Mouse (Mus musculus) midbrain, embryonic 12.5 days (tissue): ENCODE data around the gene Gmppb. TPM values are rescaled to one million over a fixed set of nuclear protein-coding genes. Genes with fewer than 3 reads are reported as not detected.
"Not testable (repeated sequence)": the region's sequence is repeated elsewhere in the genome, so short reads cannot be mapped to it uniquely, and the experiment has no call there.

ENCODE experiments used
- ATAC-seq: fragments of 200-750 bp; cut with Nextera tagmentation; 2 replicates; pipeline ENCODE4 v1.8.0; 2017; ENCODE audit warnings: low read depth, moderate TSS enrichment, moderate library complexity; ENCODE audit not compliant: low FRiP score
- H3K27ac ChIP-seq: fragments of 300-500 bp; sonication (generic); replicated peaks from 2 replicates; pipeline ENCODE4 v1.5.1; 2016; ENCODE audit warnings: mild to moderate bottlenecking
- H3K27me3 ChIP-seq: fragments of 300-500 bp; sonication (generic); 2 replicates; pipeline ENCODE4 v1.6.1; 2016; ENCODE audit warnings: mild to moderate bottlenecking
- H3K36me3 ChIP-seq: fragments of 300-500 bp; sonication (generic); 2 replicates; pipeline ENCODE4 v1.6.1; 2016
- H3K4me1 ChIP-seq: fragments of 300-500 bp; sonication (generic); 2 replicates; pipeline ENCODE4 v1.6.1; 2016
- H3K4me2 ChIP-seq: fragments of 300-500 bp; sonication (generic); replicated peaks from 2 replicates; pipeline ENCODE4 v1.6.1; 2016; ENCODE audit warnings: mild to moderate bottlenecking, moderate library complexity
- H3K4me3 ChIP-seq: fragments of 300-500 bp; sonication (generic); 2 replicates; pipeline ENCODE4 v1.5.1; 2016; ENCODE audit warnings: mild to moderate bottlenecking
- H3K9ac ChIP-seq: fragments of 300-500 bp; sonication (generic); replicated peaks from 2 replicates; pipeline ENCODE4 v1.6.1; 2016; ENCODE audit warnings: mild to moderate bottlenecking, moderate library complexity
- H3K9me3 ChIP-seq: fragments of 300-500 bp; sonication (generic); 2 replicates; pipeline ENCODE4 v1.6.1; 2016; ENCODE audit warnings: mild to moderate bottlenecking
- WGBS: fragments of 180-500 bp; shearing (Covaris S2); methylation state at CpG from one replicate; pipeline ENCODE4 v1.1.7; 2016; 5-methylcytosine and 5-hydroxymethylcytosine counted together
- polyA plus RNA-seq: library from polyadenylated mRNA; unstranded; fragments of >200 nt; fragmentation: Nextera tagmentation; extraction: Ambion mirVana; gene quantifications from 2 replicates; pipeline ENCODE4 v1.2.1, GENCODE M21; 2016

Gmppb gene
- 17.3 and 18.2 TPM in 2 replicates for polyA plus RNA-seq

DNA sequence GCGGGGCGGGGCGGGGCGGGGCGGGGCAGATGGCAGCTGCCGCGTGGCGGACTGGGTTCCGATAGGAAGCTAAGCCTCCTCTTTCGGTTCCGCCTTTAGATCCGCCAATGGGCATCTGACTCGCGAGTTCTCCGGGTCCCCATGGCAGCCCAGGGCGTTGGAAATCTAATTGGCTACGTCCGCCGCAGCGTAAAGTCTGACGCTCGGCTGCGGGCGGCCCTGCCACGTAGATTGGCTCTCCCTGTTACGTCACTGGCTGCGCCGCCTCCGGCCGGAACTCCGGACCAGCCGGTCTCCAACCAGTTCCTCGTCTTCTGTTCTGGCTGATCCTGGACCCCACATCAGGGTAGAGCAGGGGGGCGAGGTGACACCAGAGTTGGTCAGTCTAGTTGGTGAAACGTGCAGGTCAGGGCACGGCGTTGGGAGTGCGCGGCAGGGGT, at the start of gene Gmppb:
TSS of gene Gmppb (plus strand) at position 227 of the 440 bp plus-strand sequence.
- peak within 1 kb of the TSS; percentile 72 for H3K4me3 ChIP-seq
- peak within 1 kb of the TSS; percentile 98 for H3K4me2 ChIP-seq
- peak within 1 kb of the TSS; percentile 75 for H3K27ac ChIP-seq
- no peaks in the 10 kb centered on the region for H3K27me3 ChIP-seq
- H3K4me1 ChIP-seq, result peaks cover 24% of the 10 kb centered on the region
- peak; percentile 94 for ATAC-seq
- no peaks in the 10 kb centered on the region for H3K9me3 ChIP-seq
- H3K36me3 ChIP-seq, result peaks cover 58% of the 10 kb centered on the region
- peak within 1 kb of the TSS; percentile 72 for H3K9ac ChIP-seq
- WGBS, result 0% methylated on average over 38 of the region's 39 CpGs

DNA sequence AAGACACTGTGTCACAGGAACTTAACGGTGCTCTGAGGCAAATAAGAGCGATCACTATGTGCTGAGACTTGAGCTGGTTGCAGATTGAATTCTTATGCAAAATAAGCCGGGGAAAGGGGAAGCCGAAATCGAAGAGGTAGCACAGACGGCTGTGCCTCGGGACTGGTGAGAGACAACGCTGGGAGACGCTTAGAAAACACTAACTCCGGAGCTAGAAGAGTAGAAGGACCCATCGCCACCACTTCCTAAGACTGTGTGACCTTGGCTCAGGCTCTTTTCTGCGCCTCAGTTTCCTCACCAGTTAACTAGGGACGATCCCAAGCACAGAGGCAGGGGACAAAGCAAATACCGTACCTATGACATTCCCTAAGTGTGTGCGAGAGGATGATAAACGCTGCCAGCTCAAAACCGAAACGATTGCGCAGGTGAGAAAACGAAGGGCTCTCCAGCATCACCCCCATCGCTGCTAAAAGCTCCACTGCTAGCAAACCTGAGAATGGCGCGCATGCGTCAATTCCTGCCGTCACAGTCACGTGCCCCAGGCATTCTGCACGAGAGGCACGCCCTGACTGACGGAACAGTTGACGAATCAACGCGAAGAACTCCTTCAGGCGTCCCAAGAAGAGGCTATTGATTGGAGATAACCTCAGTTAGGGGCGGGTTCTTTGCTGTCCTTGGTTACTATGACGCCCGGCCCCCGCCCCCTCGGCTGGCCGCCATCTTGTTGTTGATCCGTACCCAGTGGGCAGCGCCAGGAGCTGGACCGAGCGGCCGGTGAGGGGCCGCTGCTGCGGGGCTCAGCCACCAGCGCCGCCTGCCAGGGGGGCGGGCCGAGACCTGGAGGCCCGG, 46.9 kb upstream of the Gmppb start, which contains the start of gene Ip6k1:
TSS of gene Ip6k1 (plus strand) at position 580 of the 849 bp plus-strand sequence.
- Histone ChIP-seq H3K36me3 (no peaks in the 10 kb centered on the region), H3K4me3 (peak within 1 kb of the TSS; percentile 96), H3K27me3 (no peaks in the 10 kb centered on the region; the same call in 1 of the 2 replicates), H3K4me2 (peak within 1 kb of the TSS; percentile 86), H3K9me3 (no peaks in the 10 kb centered on the region), H3K4me1 (peaks cover 28% of the 10 kb centered on the region), H3K9ac (peak within 1 kb of the TSS; percentile 94), H3K27ac (peak within 1 kb of the TSS; percentile 92)
- under 1% methylated on average over 51 of the region's 51 CpGs for WGBS
- peak; percentile 99 for ATAC-seq

DNA sequence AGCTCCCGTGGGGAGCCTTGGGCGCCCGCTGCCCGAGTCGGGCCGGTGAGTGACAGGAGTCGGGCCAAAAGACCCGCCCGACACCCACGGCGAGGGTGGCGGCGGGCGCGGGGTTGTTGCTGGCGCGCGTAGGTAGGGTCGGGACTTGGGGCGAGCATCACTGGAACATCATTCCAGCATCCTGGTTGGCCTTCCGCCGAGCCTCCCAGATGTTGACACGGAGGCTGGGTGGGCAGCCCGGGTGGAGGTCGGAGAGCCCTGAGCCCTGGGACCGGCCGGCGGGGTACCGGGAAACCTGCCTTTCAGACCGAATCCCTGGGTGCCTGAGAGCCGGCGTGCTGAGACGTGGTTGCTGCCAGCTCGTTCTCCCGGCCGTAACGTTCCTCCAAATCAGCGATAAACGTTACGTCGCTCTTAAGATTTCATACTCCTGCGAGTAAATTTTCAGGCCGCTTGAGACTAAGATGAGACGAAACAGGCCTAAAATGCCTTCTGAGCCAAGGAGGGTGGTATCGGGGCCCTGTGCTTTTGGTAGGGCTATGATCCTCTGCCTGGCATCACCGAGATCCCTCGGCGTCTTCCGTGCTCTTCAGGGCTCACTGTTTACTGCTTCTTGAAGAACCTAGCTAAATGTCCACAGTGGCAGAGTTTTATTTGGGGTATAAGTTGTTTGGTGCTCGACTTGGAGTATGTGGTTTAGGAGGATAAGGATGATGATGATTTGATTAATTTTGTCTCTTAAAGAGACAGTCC, 46.1 kb upstream of the Gmppb start:
- H3K27ac ChIP-seq, result peak overlapping the region; percentile 92
- H3K4me2 ChIP-seq, result peak overlapping the region; percentile 86
- WGBS, result under 1% methylated on average over 48 of the region's 50 CpGs
- peak overlapping the region; percentile 96 for H3K4me3 ChIP-seq
- H3K9me3 ChIP-seq, result no peaks in the 10 kb centered on the region
- peak; percentile 73; the same call in 1 of the 2 replicates for ATAC-seq
- H3K36me3 ChIP-seq, result no peaks in the 10 kb centered on the region
- peaks cover 28% of the 10 kb centered on the region for H3K4me1 ChIP-seq
- no peaks in the 10 kb centered on the region; the same call in 1 of the 2 replicates for H3K27me3 ChIP-seq
- peak overlapping the region; percentile 94 for H3K9ac ChIP-seq

DNA sequence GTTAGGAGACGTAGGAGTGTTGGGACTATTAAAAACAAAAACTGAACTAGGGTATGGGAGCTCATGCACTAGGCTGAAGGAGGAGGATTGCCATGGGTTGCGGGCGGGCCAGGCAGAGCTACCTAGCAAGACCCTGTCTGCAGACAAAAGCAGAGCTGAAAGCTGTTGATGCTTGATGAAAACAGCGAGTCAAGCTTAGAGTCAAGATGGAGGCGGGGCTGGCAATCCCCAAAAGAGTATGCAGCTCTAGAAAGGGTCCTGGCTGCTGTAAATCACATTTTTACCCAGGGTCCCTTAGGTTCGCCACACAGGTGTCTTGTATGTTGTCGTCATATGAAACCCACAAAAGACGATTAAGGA, 45.5 kb upstream of the Gmppb start:
- Histone ChIP-seq H3K4me2 (peak overlapping the region; percentile 86), H3K36me3 (no peaks in the 10 kb centered on the region), H3K27ac (peak overlapping the region; percentile 92), H3K4me1 (peaks cover 28% of the 10 kb centered on the region), H3K9me3 (no peaks in the 10 kb centered on the region), H3K27me3 (no peaks in the 10 kb centered on the region), H3K4me3 (peak overlapping the region; percentile 96), H3K9ac (peak overlapping the region; percentile 94)
- no peak for ATAC-seq
- WGBS, result 20% methylated on average over 8 of the region's 8 CpGs

DNA sequence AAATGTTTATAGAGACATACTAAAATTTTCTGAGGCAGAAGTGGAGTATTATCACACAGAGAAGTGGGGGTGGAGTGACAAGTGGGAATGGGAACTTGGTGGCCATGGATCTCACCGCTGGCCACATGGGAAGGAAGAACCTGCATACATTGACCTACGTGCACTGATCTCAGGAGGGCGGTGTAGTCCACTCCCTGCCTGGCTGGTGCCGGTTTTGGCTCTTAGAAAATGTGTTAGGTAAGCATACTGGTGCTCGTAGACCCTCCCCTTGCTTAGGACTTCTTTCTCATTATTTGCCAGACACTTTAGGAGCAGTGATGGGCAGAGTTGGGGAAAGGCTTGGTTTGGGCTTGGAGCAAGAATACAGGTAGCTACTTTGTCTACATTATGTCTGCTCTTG, 41.0 kb upstream of the Gmppb start:
- WGBS, result 95% methylated on average over 5 of the region's 5 CpGs
- no peak for ATAC-seq

DNA sequence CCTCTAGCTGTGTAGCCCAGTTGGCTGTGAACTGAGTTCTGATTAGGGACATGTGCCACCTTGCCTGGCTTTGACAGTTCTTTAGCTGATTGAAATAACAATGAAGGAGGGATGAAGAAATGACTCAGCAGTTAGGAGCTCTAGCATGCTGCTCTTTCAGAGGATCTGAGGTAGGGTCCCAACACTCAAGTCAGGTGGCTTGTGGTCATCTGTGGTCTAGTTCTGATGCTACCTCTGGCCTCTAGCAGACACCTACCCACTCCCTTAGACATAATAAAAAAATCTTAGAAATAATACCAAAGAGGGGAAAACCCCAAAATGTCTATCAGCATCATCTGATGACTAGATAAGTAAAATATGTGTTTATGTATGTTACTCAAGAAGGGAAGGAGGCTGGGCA, 38.7 kb upstream of the Gmppb start:
- H3K4me3 ChIP-seq, result no peak overlapping the region
- no peak overlapping the region for H3K4me2 ChIP-seq
- H3K36me3 ChIP-seq, result peaks cover 8% of the 10 kb centered on the region; the same call in 1 of the 2 replicates
- H3K27me3 ChIP-seq, result no peaks in the 10 kb centered on the region
- 0 out of 2 replicates have a peak, but pooled peaks cover under 1% of the 10 kb centered on the region for H3K4me1 ChIP-seq
- no peak overlapping the region for H3K9ac ChIP-seq
- no peak for ATAC-seq
- H3K27ac ChIP-seq, result no peak overlapping the region
- H3K9me3 ChIP-seq, result no peaks in the 10 kb centered on the region

More for the DNA sequence above, 41.0 kb upstream of the Gmppb start:
- H3K36me3 ChIP-seq, result peaks cover 8% of the 10 kb centered on the region; the same call in 1 of the 2 replicates
- no peaks in the 10 kb centered on the region for H3K27me3 ChIP-seq
- H3K4me1 ChIP-seq, result peaks cover 22% of the 10 kb centered on the region
- no peak overlapping the region for H3K4me2 ChIP-seq
- H3K9me3 ChIP-seq, result no peaks in the 10 kb centered on the region
- H3K4me3 ChIP-seq, result no peak overlapping the region
- no peak overlapping the region for H3K9ac ChIP-seq
- no peak overlapping the region for H3K27ac ChIP-seq

DNA sequence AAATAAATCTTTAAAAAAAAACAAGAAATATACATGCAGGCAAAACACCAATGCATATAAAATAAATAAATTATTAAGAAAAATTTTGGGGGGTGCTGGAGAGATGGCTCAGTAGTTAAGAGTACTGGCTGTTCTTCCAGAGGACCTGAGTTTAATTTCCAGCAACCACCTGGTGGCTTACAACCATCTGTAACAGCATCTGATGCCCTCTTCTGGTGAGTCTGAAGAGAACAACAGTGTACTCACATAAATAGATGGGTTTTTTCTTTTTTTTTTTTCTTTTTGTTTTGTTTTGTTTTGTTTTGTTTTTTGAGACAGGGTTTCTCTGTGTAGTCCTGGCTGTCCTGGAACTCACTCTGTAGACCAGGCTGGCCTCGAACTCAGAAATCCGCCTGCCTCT, 35.5 kb upstream of the Gmppb start:
- H3K27me3 ChIP-seq, result not testable (repeated sequence)
- H3K36me3 ChIP-seq, result peaks cover 18% of the 10 kb centered on the region; the same call in 1 of the 2 replicates

DNA sequence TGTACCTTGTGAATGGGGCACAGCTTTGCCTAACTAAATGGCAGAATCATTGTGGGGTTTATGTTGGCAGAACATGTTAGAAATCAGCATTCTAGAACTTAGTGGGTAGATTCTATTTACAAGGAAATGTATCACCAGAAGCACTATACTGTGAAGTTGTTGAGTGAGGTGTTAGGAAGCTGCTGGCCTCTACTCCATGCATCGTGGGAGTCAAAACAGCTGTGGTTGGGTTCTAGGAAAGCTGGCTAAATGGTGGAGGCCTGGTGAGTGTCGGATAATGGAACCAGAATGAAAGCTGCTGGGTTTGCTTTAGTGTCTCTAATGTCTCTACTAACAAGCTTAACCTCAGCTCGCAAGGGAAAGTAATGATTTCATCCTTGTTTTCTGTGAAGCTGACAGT, 31.9 kb upstream of the Gmppb start:
- ATAC-seq, result no peak
- no peaks in the 10 kb centered on the region for H3K9me3 ChIP-seq
- 89% methylated on average over 3 of the region's 3 CpGs for WGBS

More for the DNA sequence above, 35.5 kb upstream of the Gmppb start:
- H3K27ac ChIP-seq, H3K9ac ChIP-seq, H3K4me1 ChIP-seq, H3K9me3 ChIP-seq, H3K4me3 ChIP-seq, H3K4me2 ChIP-seq, ATAC-seq: not testable (repeated sequence)
- 96% methylated on average over 2 of the region's 2 CpGs for WGBS

DNA sequence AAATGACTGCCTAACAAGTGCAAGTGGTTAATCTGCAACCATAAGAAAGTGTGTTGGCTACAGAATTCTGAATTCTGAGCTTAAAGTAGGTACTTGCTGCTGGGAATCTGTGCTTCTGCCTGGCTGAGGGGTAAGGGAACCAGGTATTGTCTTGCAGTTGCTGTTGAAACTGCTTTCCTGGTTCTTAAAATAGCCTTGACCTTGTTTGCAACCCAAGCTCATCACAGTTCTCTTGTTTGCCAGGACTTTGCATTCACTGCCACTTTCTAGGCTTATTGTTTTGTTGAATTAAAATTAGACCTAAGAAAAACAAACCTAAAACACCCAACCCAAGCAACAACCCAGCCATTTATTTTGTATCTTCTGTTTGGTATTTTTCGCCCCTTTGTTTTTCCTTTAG, 28.3 kb upstream of the Gmppb start:
- Histone ChIP-seq H3K9ac (no peak overlapping the region), H3K27me3 (no peaks in the 10 kb centered on the region), H3K4me3 (no peak overlapping the region), H3K4me1 (no peaks in the 10 kb centered on the region), H3K4me2 (no peak overlapping the region), H3K27ac (no peak overlapping the region), H3K36me3 (peaks cover 27% of the 10 kb centered on the region), H3K9me3 (no peaks in the 10 kb centered on the region)
- ATAC-seq, result no peak
- WGBS, result 100% methylated on average over 1 of the region's 1 CpGs

More for the DNA sequence above, 31.9 kb upstream of the Gmppb start:
- no peak overlapping the region for H3K4me3 ChIP-seq
- no peak overlapping the region for H3K4me2 ChIP-seq
- H3K27me3 ChIP-seq, result no peaks in the 10 kb centered on the region
- H3K9ac ChIP-seq, result no peak overlapping the region
- H3K27ac ChIP-seq, result no peak overlapping the region
- no peaks in the 10 kb centered on the region for H3K4me1 ChIP-seq
- H3K36me3 ChIP-seq, result peaks cover 18% of the 10 kb centered on the region; the same call in 1 of the 2 replicates

DNA sequence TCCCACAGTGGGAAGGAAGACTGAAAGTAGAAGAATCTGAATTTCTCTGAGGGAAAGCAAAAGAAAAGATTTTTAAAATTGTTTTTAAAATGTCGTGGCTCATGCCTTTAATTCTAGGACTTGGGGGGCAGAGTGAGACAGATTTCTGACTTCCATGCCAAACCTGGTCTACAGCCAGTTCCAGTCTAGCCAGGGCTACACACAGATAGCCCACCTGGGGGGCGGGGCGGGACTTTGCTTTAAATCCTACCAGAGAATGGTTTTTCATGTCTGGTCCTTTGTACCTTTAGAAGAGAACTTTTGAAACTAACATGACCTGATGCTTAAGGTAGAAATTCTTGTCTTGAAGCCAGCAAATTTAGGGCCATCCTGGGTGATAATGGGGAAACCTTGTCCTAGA, 25.8 kb upstream of the Gmppb start:
- H3K36me3 ChIP-seq, result peaks cover 37% of the 10 kb centered on the region
- H3K27me3 ChIP-seq, result no peaks in the 10 kb centered on the region
- H3K27ac ChIP-seq, result no peak overlapping the region
- H3K4me2 ChIP-seq, result no peak overlapping the region
- no peak for ATAC-seq
- H3K9me3 ChIP-seq, result no peaks in the 10 kb centered on the region
- H3K9ac ChIP-seq, result no peak overlapping the region
- H3K4me1 ChIP-seq, result no peaks in the 10 kb centered on the region
- 92% methylated on average over 3 of the region's 3 CpGs for WGBS
- no peak overlapping the region for H3K4me3 ChIP-seq

DNA sequence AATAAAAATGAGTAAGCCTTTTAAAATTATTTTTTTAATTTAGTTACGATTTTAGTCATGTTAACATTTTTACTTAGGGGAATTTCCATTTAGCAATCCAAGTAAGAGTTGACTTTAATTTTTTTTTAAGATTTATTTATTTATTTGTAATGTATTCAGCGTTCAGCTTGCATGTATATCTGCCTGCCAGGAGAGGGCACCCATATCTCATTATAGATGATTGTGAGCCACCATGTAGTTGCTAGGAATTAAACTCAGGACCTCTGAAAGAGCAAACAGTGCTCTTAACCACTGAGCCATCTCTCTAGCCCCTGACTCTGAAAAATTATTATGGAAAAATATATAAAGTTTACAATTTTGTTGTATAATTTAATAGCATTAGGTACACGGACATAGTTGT, 22.5 kb upstream of the Gmppb start:
- H3K9ac ChIP-seq, result no peak overlapping the region
- no peak for ATAC-seq

DNA sequence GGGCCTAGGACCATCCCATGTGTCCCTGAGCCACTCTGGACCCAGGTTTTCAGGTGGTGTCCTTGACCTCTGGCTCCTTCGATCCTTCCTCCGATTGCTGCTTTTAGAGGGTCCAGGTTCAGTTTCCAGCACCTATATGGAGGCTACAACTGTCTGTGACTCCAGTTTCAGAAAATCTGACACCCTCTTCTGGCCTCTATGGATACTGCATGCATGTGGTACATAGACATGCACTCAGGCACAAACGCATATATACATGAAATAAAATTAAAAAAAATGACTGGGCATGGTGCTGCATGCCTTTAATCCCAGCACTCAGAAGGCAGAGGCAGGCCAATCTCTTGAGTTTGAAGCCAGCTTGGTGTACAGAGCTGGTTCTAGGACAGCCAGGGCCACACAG, 21.2 kb upstream of the Gmppb start:
- Histone ChIP-seq H3K27me3 (no peaks in the 10 kb centered on the region), H3K4me2 (no peak overlapping the region), H3K9ac (no peak overlapping the region), H3K9me3 (no peaks in the 10 kb centered on the region), H3K4me1 (no peaks in the 10 kb centered on the region), H3K4me3 (no peak overlapping the region), H3K27ac (no peak overlapping the region), H3K36me3 (peaks cover 61% of the 10 kb centered on the region)
- no peak for ATAC-seq
- 98% methylated on average over 3 of the region's 3 CpGs for WGBS

More for the DNA sequence above, 22.5 kb upstream of the Gmppb start:
- Histone ChIP-seq H3K9me3 (no peaks in the 10 kb centered on the region), H3K27ac (no peak overlapping the region), H3K36me3 (peaks cover 49% of the 10 kb centered on the region), H3K4me3 (no peak overlapping the region), H3K4me2 (no peak overlapping the region), H3K4me1 (no peaks in the 10 kb centered on the region), H3K27me3 (no peaks in the 10 kb centered on the region)
- WGBS, result 90% methylated on average over 3 of the region's 3 CpGs
